Mouse (Mus musculus) intestine, embryonic 14.5 days (tissue): ENCODE measurements around the gene Gm49776. TPM values are rescaled to one million over a fixed set of nuclear protein-coding genes. Genes with fewer than 3 reads are reported as not detected.

Experiments used
- ATAC-seq: fragments of 200-750 bp; cut with Nextera tagmentation; replicated peaks from 2 replicates; pipeline ENCODE4 v1.8.0; 2017; ENCODE audit warnings: low read depth, moderate number of reproducible peaks, moderate TSS enrichment, moderate library complexity; ENCODE audit not compliant: low FRiP score, low TSS enrichment
- DNase-seq: peaks from one replicate; pipeline ENCODE4 v3.0.0-alpha.2; 2018; ENCODE audit warnings: low spot score
- H3K27ac ChIP-seq: fragments of 300-500 bp; sonication (generic); 2 replicates; pipeline ENCODE4 v1.5.1; 2014; ENCODE audit warnings: low read depth, mild to moderate bottlenecking, control low read depth
- H3K27me3 ChIP-seq: fragments of 300-500 bp; sonication (generic); replicated peaks from 2 replicates; pipeline ENCODE4 v1.6.1; 2014; ENCODE audit warnings: low read length, control low read depth; ENCODE audit not compliant: control insufficient read depth, insufficient read depth
- H3K36me3 ChIP-seq: fragments of 300-500 bp; sonication (generic); 2 replicates; pipeline ENCODE4 v1.6.1; 2014; ENCODE audit warnings: low read length, control low read depth; ENCODE audit not compliant: control insufficient read depth, insufficient read depth
- H3K4me1 ChIP-seq: fragments of 300-500 bp; sonication (generic); replicated peaks from 2 replicates; pipeline ENCODE4 v1.6.1; 2014; ENCODE audit warnings: low read length, control low read depth, mixed read lengths; ENCODE audit not compliant: control insufficient read depth, insufficient read depth
- H3K4me2 ChIP-seq: fragments of 300-500 bp; sonication (generic); 2 replicates; pipeline ENCODE4 v1.6.1; 2014; ENCODE audit warnings: low read length
- H3K4me3 ChIP-seq: fragments of 300-500 bp; sonication (generic); 2 replicates; pipeline ENCODE4 v1.5.1; 2014; ENCODE audit warnings: low read depth, low read length, control low read depth, mixed read lengths
- H3K9ac ChIP-seq: fragments of 300-500 bp; sonication (generic); 2 replicates; pipeline ENCODE4 v1.6.1; 2014; ENCODE audit warnings: mild to moderate bottlenecking, low read length
- H3K9me3 ChIP-seq: fragments of 300-500 bp; sonication (generic); 2 replicates; pipeline ENCODE4 v1.6.1; 2016; ENCODE audit warnings: low read length, control low read depth; ENCODE audit not compliant: control insufficient read depth
- WGBS: fragments of 180-500 bp; shearing (Covaris S2); extraction: QIAGEN DNeasy Blood & Tissue Kit; methylation state at CpG from one replicate; pipeline ENCODE4 v1.1.7; 2014; 5-methylcytosine and 5-hydroxymethylcytosine counted together
- polyA plus RNA-seq: library from polyadenylated mRNA; unstranded; fragments of >200 nt; fragmentation: Nextera tagmentation; extraction: Ambion mirVana; gene quantifications from 2 replicates; pipeline ENCODE4 v1.2.1, GENCODE M21; 2014

Gene Gm49776
- polyA plus RNA-seq, 1 experiment from 2014 or later = not detected

GRCm38 (mm10) chr16:18236676-18237501, 21.2 kb downstream of the Gm49776 start:
- Histone ChIP-seq H3K9ac (no peak overlapping the region), H3K9me3 (no peaks in the 10 kb centered on the region), H3K36me3 (peaks cover 42% of the 10 kb centered on the region), H3K27me3 (no peaks in the 10 kb centered on the region), H3K4me3 (no peak overlapping the region), H3K4me2 (no peak overlapping the region), H3K27ac (no peak overlapping the region), H3K4me1 (peaks cover 22% of the 10 kb centered on the region)
- no peak for DNase-seq
- no peak for ATAC-seq
- 67% methylated on average over 7 of the region's 7 CpGs for WGBS

- ATAC-seq (peak; percentile 70), DNase-seq (peak; percentile 83)
- Histone ChIP-seq H3K4me2 (peak overlapping the region; percentile 86), H3K9ac (peak overlapping the region; percentile 83), H3K27me3 (no peaks in the 10 kb centered on the region), H3K4me3 (peak overlapping the region; percentile 88), H3K36me3 (peaks cover 28% of the 10 kb centered on the region), H3K4me1 (peaks cover 22% of the 10 kb centered on the region), H3K9me3 (no peaks in the 10 kb centered on the region), H3K27ac (peak overlapping the region; percentile 89)
- 4% methylated on average over 19 of the region's 19 CpGs for WGBS
Observed at GRCm38 (mm10) chr16:18235389-18236065, 22.6 kb downstream of the Gm49776 start.

- ATAC-seq (peak; percentile 70), DNase-seq (peak; percentile 84)
- H3K27ac ChIP-seq = peak within 1 kb of the TSS; percentile 89
- peak within 1 kb of the TSS; percentile 83 for H3K9ac ChIP-seq
- H3K4me3 ChIP-seq = peak within 1 kb of the TSS; percentile 88
- peaks cover 24% of the 10 kb centered on the region for H3K4me1 ChIP-seq
- peak within 1 kb of the TSS; percentile 86 for H3K4me2 ChIP-seq
- under 1% methylated on average over 55 of the region's 79 CpGs for WGBS
- peaks cover 22% of the 10 kb centered on the region for H3K36me3 ChIP-seq
- no peaks in the 10 kb centered on the region for H3K27me3 ChIP-seq
- no peaks in the 10 kb centered on the region for H3K9me3 ChIP-seq
Observed at GRCm38 (mm10) chr16:18234671-18235388, 23.3 kb downstream of the Gm49776 start, which contains the start of gene Zdhhc8. Gene Zdhhc8, minus strand, starts transcription at chr16:18235136.

GRCm38 (mm10) chr16:18233919-18234670, 24.0 kb downstream of the Gm49776 start:
- Histone ChIP-seq H3K9ac (peak overlapping the region; percentile 83), H3K4me1 (peaks cover 30% of the 10 kb centered on the region), H3K4me3 (peak overlapping the region; percentile 88), H3K9me3 (no peaks in the 10 kb centered on the region), H3K36me3 (peaks cover 14% of the 10 kb centered on the region), H3K27ac (peak overlapping the region; percentile 89; the same call in 1 of the 2 replicates), H3K27me3 (no peaks in the 10 kb centered on the region), H3K4me2 (peak overlapping the region; percentile 86)
- 16% methylated on average over 13 of the region's 13 CpGs for WGBS
- DNase-seq = no peak
- ATAC-seq = peak; percentile 1; the same call in 1 of the 2 replicates

GRCm38 (mm10) chr16:18233451-18233850, 24.7 kb downstream of the Gm49776 start:
- Histone ChIP-seq H3K4me2 (peak overlapping the region; percentile 86), H3K4me3 (no peak overlapping the region), H3K9me3 (no peaks in the 10 kb centered on the region), H3K36me3 (peaks cover 9% of the 10 kb centered on the region), H3K9ac (0 out of 2 replicates have a peak overlapping the region, but pooled peaks have one; percentile 83), H3K27me3 (no peaks in the 10 kb centered on the region), H3K27ac (no peak overlapping the region), H3K4me1 (peaks cover 30% of the 10 kb centered on the region)
- no peak for ATAC-seq
- no peak for DNase-seq
- WGBS = 23% methylated on average over 1 of the region's 1 CpGs

GRCm38 (mm10) chr16:18231451-18231850, 26.7 kb downstream of the Gm49776 start:
- H3K4me3 ChIP-seq = no peak overlapping the region
- no peak for DNase-seq
- H3K27me3 ChIP-seq = no peaks in the 10 kb centered on the region
- no peak overlapping the region for H3K9ac ChIP-seq
- peaks cover 27% of the 10 kb centered on the region for H3K4me1 ChIP-seq
- H3K4me2 ChIP-seq = no peak overlapping the region
- H3K9me3 ChIP-seq = no peaks in the 10 kb centered on the region
- peaks cover 22% of the 10 kb centered on the region for H3K36me3 ChIP-seq
- no peak for ATAC-seq
- H3K27ac ChIP-seq = no peak overlapping the region
- 85% methylated on average over 4 of the region's 4 CpGs for WGBS

- WGBS = 87% methylated on average over 3 of the region's 3 CpGs
- Histone ChIP-seq H3K4me3 (no peak overlapping the region), H3K4me2 (no peak overlapping the region), H3K36me3 (peaks cover 26% of the 10 kb centered on the region), H3K27me3 (no peaks in the 10 kb centered on the region), H3K9me3 (no peaks in the 10 kb centered on the region), H3K9ac (no peak overlapping the region), H3K27ac (no peak overlapping the region), H3K4me1 (peaks cover 24% of the 10 kb centered on the region)
- ATAC-seq (no peak), DNase-seq (no peak)
Observed at GRCm38 (mm10) chr16:18231047-18231446, 27.1 kb downstream of the Gm49776 start.

- ATAC-seq = no peak
- Histone ChIP-seq H3K9me3 (no peaks in the 10 kb centered on the region), H3K9ac (no peak overlapping the region), H3K27me3 (no peaks in the 10 kb centered on the region), H3K4me3 (no peak overlapping the region), H3K4me2 (no peak overlapping the region), H3K36me3 (peaks cover 30% of the 10 kb centered on the region), H3K27ac (no peak overlapping the region), H3K4me1 (peaks cover 20% of the 10 kb centered on the region)
- DNase-seq = no peak
- 87% methylated on average over 6 of the region's 6 CpGs for WGBS
Observed at GRCm38 (mm10) chr16:18230617-18231016, 27.5 kb downstream of the Gm49776 start.
